Mouse (Mus musculus) bone marrow macrophage, adult 2 months (primary cell): ENCODE measurements around the gene Slc31a2.

Source experiments
- CTCF ChIP-seq: IDR thresholded peaks from 2 replicates; pipeline ENCODE4 v1.5.1; 2012; ENCODE audit warnings: low read depth, mild to moderate bottlenecking, low read length, moderate library complexity
- POLR2A ChIP-seq: IDR thresholded peaks from 2 replicates; pipeline ENCODE4 v1.6.1; 2012; ENCODE audit warnings: mild to moderate bottlenecking, low read depth, low read length, borderline replicate concordance

DNA sequence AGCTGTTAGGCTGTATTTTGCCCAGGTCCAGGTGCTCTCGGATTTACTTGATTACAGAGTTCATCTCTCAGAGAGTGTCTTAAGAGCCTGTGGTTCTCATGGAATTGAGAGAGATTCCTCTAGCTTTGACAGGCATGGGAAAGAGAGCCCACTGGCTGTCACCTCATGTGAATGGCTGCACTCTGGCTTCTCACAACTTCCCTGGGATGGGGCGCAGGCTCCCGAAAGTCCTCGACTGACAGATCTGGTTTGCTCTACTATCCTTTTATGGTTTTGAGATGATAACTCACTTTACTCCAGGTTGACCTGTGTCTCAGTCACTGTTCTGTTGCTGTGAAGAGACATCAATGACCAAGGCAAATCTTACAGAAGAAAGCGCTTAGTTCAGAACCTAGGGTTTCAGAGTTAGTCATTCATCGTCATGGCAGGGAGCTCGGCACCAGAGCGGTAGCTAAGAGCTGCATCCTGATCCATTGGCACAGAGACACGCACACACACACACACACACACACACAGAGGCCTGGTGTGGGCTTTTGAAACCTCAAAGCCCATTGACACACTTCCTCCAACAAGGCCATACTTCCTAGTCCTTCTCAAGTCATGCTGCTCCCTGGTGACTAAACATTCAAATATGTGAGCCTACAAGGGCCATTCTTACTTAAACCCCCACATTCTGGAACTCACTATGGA lies 28.6 kb downstream of the Slc31a2 start:
- TF ChIP-seq POLR2A (no peak), CTCF (no peak)
